Mouse (Mus musculus): ENCODE measurements at regions not wholly inside any gene's neighbourhood (a gene's known extent, or its start where the extent isn't known, plus 50 kb on each side); places are given as distances from the start of the nearest gene placed in this dataset. TPM values are rescaled to one million over a fixed set of nuclear protein-coding genes. Genes with fewer than 3 reads are reported as not detected.

DNA sequence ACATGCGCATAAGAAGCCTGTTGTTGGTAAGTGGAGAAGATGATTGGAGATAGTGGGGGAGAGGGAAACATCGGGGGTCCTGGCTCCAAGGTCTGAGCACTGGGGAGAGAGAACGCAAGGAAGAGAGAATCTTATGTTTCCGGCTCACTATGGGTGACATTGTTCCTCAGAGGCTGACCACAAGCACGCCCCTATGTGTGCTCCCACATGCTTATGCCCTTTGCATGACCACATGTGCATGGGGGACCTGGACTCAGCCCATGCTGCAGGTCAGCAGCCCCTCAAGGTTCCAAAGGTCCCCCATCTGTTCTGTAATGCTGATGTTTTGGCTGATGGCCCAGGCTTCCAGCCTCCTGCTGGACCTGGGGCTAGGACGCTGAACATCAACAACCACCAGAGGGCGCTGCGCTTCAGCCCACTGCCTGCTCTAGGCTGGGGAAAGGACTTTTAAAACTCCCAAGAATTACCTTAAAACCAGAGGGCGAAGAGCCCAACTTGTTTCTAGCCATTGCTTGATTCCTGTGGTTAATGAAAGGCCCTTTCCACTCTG, 77.0 kb upstream of the Zfp507 start:
- peak; percentile 90 for TF ChIP-seq CTCF (IDR thresholded peaks at IDR 0.05; ENCODE audit: low read depth)
- Histone ChIP-seq H3K27me3 (replicated peaks; ENCODE audit: control insufficient read depth, insufficient read depth, low read length) (no peaks in the 10 kb centered on the region), H3K27ac (ENCODE audit: low read depth, low read length) (no peak overlapping the region), H3K4me1 (replicated peaks; ENCODE audit: control insufficient read depth, insufficient read depth, low read length) (no peaks in the 10 kb centered on the region), H3K36me3 (ENCODE audit: control insufficient read depth, insufficient read depth) (no peaks in the 10 kb centered on the region), H3K9me3 (ENCODE audit: control insufficient read depth) (no peaks in the 10 kb centered on the region), H3K4me3 (ENCODE audit: low read depth, low read length) (no peak overlapping the region), H3K9ac (ENCODE audit: low read depth, low read length) (no peak overlapping the region), H3K4me2 (replicated peaks; ENCODE audit: low read depth) (no peak overlapping the region)
- 0 out of 2 replicates have a peak, but pooled peaks have one; percentile 31 for ATAC-seq
- 39% methylated on average over 8 of the region's 9 CpGs for WGBS

DNA sequence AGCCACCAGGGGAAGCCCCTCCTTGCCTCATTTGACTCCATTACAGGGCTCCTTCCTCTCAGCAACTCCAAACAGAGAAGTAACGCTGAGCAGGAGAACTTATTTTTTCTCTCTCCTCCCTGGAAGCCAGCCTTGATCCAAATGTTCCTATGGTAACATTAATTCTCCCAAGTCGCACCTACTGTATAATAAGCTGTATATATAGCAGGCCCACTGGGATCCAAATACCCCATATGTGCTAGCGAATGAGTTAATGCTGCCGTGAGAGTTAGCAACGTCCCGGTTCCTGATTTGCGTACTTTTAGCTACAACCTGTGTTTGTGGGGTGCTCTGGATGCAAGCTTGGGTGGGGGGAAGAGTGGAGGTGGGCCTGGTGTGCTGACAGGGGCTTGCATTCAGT, 75.4 kb upstream of the Zfp507 start:
- Histone ChIP-seq H3K4me2 (replicated peaks; ENCODE audit: low read depth) (no peak overlapping the region), H3K9ac (ENCODE audit: low read depth, low read length) (no peak overlapping the region), H3K4me1 (replicated peaks; ENCODE audit: control insufficient read depth, insufficient read depth, low read length) (no peaks in the 10 kb centered on the region), H3K4me3 (ENCODE audit: low read depth, low read length) (no peak overlapping the region), H3K27me3 (replicated peaks; ENCODE audit: control insufficient read depth, insufficient read depth, low read length) (no peaks in the 10 kb centered on the region), H3K27ac (ENCODE audit: low read depth, low read length) (no peak overlapping the region), H3K9me3 (ENCODE audit: control insufficient read depth) (no peaks in the 10 kb centered on the region), H3K36me3 (ENCODE audit: control insufficient read depth, insufficient read depth) (no peaks in the 10 kb centered on the region)
- no peak for TF ChIP-seq CTCF (IDR thresholded peaks at IDR 0.05; ENCODE audit: low read depth)
- 72% methylated on average over 7 of the region's 7 CpGs for WGBS
- no peak for ATAC-seq

- no peak for TF ChIP-seq CTCF (IDR thresholded peaks at IDR 0.05; ENCODE audit: low read depth)
- Histone ChIP-seq H3K9me3 (ENCODE audit: control insufficient read depth) (no peaks in the 10 kb centered on the region), H3K27ac (ENCODE audit: low read depth, low read length) (no peak overlapping the region), H3K27me3 (replicated peaks; ENCODE audit: control insufficient read depth, insufficient read depth, low read length) (no peaks in the 10 kb centered on the region), H3K4me2 (replicated peaks; ENCODE audit: low read depth) (no peak overlapping the region), H3K9ac (ENCODE audit: low read depth, low read length) (no peak overlapping the region), H3K36me3 (ENCODE audit: control insufficient read depth, insufficient read depth) (no peaks in the 10 kb centered on the region), H3K4me3 (ENCODE audit: low read depth, low read length) (no peak overlapping the region), H3K4me1 (replicated peaks; ENCODE audit: control insufficient read depth, insufficient read depth, low read length) (no peaks in the 10 kb centered on the region)
- ATAC-seq = no peak
- WGBS = 30% methylated on average over 10 of the region's 10 CpGs
These were observed 58.2 kb upstream of the Zfp507 start for GRCm38 (mm10) chr7:35861049-35861448.

- no peaks in the 10 kb centered on the region for H3K9me3 ChIP-seq (ENCODE audit: control insufficient read depth)
- no peaks in the 10 kb centered on the region for H3K27me3 ChIP-seq (replicated peaks; ENCODE audit: control insufficient read depth, insufficient read depth, low read length)
- H3K4me2 ChIP-seq (replicated peaks; ENCODE audit: low read depth) = no peak overlapping the region
- no peak for ATAC-seq
- no peak overlapping the region for H3K9ac ChIP-seq (ENCODE audit: low read depth, low read length)
- TF ChIP-seq CTCF (IDR thresholded peaks at IDR 0.05; ENCODE audit: low read depth) = peak; percentile 57
- no peaks in the 10 kb centered on the region for H3K36me3 ChIP-seq (ENCODE audit: control insufficient read depth, insufficient read depth)
- H3K4me1 ChIP-seq (replicated peaks; ENCODE audit: control insufficient read depth, insufficient read depth, low read length) = no peaks in the 10 kb centered on the region
- H3K27ac ChIP-seq (ENCODE audit: low read depth, low read length) = no peak overlapping the region
- H3K4me3 ChIP-seq (ENCODE audit: low read depth, low read length) = no peak overlapping the region
- 20% methylated on average over 3 of the region's 3 CpGs for WGBS
These were observed 56.8 kb upstream of the Zfp507 start for GRCm38 (mm10) chr7:35859601-35860000.

DNA sequence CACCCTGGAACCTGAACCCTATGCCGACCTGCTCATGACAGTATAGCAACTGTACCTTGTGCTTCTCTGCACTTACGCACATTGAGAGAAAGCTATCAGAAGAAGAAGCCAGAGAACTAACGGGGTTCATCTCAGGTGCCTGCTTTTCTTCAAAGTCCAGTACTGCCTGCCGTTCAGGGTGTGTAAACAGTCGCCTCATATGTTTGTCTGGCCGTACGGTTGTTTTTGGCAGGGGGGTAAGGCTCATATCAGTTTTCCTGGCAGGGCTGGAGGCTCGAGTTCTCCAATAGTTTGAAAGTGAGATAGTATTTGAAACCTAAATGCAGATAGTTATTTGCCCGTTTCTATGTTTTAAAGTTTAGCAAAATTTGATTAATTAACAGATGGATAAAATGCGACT, 54.9 kb upstream of the Zfp507 start:
- TF ChIP-seq CTCF (IDR thresholded peaks at IDR 0.05; ENCODE audit: low read depth) = no peak
- WGBS = 43% methylated on average over 10 of the region's 10 CpGs
- Histone ChIP-seq H3K27ac (ENCODE audit: low read depth, low read length) (no peak overlapping the region), H3K4me1 (replicated peaks; ENCODE audit: control insufficient read depth, insufficient read depth, low read length) (no peaks in the 10 kb centered on the region), H3K36me3 (ENCODE audit: control insufficient read depth, insufficient read depth) (no peaks in the 10 kb centered on the region), H3K9me3 (ENCODE audit: control insufficient read depth) (no peaks in the 10 kb centered on the region), H3K27me3 (replicated peaks; ENCODE audit: control insufficient read depth, insufficient read depth, low read length) (no peaks in the 10 kb centered on the region), H3K4me2 (replicated peaks; ENCODE audit: low read depth) (no peak overlapping the region), H3K9ac (ENCODE audit: low read depth, low read length) (no peak overlapping the region), H3K4me3 (ENCODE audit: low read depth, low read length) (no peak overlapping the region)
- no peak for ATAC-seq

Small RNAs in the stretch of these regions (microRNA-seq; reads per million reads assigned to microRNA genes)
- not detected for gene Gm23292
